Mouse (Mus musculus) kidney, adult 9 months (tissue): ENCODE measurements around the gene Hgfac.

Source experiments
- DNase-seq: peaks from one replicate; pipeline ENCODE4 v3.0.0; 2022

Gene Hgfac

GRCm38 (mm10) chr5:35041268-35041829 is at the start of gene Hgfac:
Gene Hgfac, plus strand, starts transcription at chr5:35041509.
- DNase-seq, result peak; percentile 97

- no peak for DNase-seq
These were observed 42.6 kb upstream of the Hgfac start for GRCm38 (mm10) chr5:34998754-34999153.

GRCm38 (mm10) chr5:34999281-34999680 is 42.0 kb upstream of the Hgfac start:
- no peak for DNase-seq

GRCm38 (mm10) chr5:35000323-35000722 is 41.0 kb upstream of the Hgfac start:
- DNase-seq, result no peak

DNA sequence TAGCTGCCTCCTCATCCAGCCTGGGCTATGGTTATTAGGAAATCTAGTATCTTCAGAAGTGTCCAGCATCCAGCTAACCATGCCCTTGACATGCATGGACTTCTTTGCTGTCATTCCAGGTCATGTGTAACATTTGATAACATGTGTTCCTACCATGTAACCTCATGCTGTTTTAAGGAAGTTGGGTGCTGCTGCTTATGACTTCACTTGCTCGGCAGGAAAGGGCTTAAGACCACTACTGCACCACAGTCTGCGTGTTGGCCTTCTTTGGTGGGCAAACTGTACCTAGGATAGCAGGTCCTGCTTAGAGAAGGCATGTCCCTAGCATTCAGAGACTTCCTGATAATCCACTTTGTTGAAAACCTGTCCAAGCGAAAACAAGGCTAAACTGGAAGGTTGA is 40.2 kb upstream of the Hgfac start:
- no peak for DNase-seq

- DNase-seq, result no peak
These were observed 37.6 kb upstream of the Hgfac start for GRCm38 (mm10) chr5:35003611-35004162.

DNA sequence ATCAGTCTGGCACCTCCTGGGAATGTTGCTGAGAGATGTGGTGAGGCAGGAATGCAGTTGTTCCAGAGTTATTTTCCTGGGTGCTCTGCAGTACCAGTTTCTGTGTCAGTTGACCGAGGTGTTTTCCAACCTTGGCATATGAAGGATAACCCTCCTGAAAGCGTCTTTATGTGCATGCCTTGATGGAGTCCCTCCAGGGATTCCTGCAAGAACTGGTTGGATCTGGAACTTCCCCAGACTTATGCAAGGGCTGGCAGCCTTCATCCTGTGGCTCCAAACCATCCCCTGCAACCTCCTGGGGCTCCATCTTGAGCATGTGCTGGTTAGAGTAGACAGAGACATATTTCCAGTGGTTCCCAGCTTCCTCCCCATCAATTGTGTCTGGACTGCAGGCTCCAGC is 36.5 kb upstream of the Hgfac start:
- DNase-seq, result no peak

- no peak for DNase-seq
These were observed 35.6 kb upstream of the Hgfac start for GRCm38 (mm10) chr5:35005659-35006058.

DNA sequence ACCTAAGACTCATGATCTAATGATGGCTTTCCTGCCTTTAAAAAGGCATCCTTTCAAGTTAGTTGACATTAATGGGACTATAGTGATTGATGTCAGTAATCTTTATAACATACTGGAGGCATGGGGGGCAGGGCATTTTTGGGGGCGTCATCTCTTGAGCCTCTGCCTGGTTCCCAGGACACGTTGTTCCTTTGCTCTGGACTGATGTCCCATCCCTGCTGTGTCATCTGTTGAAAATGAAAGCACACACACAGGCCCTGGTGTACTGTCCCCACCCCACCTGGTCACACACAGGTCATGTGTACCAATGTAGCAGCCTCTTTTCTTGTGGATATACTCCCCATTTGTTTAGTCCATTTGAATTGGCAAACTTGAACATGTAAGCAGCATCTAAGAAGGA is 34.7 kb upstream of the Hgfac start:
- no peak for DNase-seq

GRCm38 (mm10) chr5:35009163-35009562 is 32.1 kb upstream of the Hgfac start:
- no peak for DNase-seq

DNA sequence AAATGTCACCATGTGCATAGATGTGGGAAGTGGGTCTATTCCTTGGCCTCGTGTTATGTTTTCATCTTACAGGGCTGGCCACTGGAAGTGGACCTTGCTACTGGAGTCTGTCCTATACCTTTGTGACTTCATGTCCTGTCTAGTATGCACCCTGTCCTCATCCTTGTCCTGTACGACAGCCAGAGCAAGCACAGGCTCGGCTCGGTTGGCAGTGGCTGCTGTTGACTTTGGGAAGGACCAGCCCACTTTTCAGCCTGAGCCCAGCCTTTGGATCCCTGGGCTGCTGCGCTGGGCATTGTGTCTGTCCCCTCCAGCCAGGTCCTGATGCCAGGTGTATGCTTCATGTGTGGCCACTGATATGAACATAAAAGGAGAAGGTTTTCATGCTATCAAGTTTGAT is 30.7 kb upstream of the Hgfac start:
- DNase-seq, result no peak

DNA sequence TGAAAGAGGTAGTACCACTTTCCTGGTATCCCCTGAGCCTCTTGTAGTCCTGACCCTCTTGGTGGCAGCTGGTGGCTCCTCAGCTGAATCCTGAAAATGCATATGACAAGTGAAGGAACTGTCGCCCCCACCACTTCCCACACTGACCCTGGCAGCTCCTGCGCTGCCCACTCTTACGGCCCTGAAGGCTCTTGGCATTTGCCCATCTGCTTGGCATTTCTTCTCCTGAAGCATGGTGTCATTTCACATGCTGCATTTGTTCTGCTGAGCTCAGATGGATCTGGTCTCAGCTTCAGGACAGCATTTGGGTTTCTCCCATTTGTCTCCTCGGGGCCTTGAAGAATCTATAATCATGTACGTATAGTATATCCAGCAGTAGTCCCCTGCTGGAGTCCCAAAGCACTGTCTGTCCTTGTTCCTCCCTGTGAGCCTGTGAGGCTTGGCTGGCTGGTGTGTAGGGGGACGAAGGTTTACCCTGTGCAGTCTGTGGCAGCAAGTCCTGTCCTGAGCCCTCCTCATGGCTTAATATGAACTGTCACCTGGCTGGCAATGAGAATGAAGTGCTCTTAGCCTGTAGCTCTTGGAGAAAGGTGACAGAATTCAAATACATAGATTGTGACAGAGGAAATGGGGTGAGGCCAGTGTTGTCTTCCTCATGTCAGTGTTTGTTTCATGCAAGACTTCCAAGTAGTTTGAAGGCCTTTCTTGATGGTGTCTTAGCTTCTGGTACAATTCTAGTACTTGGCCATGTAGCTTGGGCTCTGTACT is 30.0 kb upstream of the Hgfac start:
- DNase-seq, result no peak

DNA sequence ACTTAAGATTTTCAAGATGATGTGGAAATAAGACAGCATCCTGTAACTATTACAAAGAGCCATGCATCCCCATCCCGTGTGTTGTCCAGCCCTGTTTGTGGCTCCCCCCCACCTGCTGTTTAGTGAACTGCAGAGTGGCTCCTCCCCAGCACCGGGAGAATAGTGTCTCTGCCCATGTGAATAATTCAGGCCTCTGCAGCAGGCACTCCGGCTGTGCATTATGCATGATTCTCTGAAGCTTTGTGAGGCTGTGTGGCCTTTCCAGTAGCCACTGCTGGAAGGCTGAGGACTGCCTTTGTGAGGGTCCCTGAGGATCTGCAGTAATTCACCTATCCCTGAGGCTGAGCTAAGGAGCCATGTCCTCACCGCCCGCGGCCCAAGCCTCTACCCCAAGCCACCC is 27.3 kb upstream of the Hgfac start:
- DNase-seq, result no peak

GRCm38 (mm10) chr5:35019673-35020300 is 21.5 kb upstream of the Hgfac start:
- no peak for DNase-seq

GRCm38 (mm10) chr5:35020410-35021241 is 20.7 kb upstream of the Hgfac start:
- no peak for DNase-seq

GRCm38 (mm10) chr5:35024975-35025374 is 16.3 kb upstream of the Hgfac start:
- peak; percentile 54 for DNase-seq

- no peak for DNase-seq
These were observed 12.0 kb upstream of the Hgfac start for GRCm38 (mm10) chr5:35029303-35029702.

- DNase-seq, result no peak
These were observed 11.6 kb upstream of the Hgfac start for GRCm38 (mm10) chr5:35029755-35030154.

- DNase-seq, result peak; percentile 31
These were observed 8.2 kb upstream of the Hgfac start for GRCm38 (mm10) chr5:35033068-35033467.

DNA sequence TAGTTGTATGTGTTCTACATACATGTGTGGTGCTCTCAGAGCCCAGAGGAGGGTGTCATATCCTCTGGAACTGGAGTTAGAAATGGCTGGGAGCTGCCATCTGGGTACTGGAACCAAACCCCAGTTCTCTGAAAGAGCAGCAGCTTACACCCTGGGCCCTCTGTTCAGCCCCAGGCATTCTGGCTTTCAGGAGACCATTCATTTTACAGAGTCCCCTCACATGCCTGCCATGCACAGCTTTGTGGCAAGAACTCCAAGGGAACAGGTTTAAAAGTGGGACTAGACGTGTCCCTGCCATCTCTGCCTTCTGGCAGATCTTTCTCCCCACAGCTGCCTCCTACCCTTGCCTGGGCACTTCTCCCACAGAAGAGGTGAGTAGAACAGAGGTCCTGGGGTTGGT is 7.7 kb upstream of the Hgfac start:
- no peak for DNase-seq

DNA sequence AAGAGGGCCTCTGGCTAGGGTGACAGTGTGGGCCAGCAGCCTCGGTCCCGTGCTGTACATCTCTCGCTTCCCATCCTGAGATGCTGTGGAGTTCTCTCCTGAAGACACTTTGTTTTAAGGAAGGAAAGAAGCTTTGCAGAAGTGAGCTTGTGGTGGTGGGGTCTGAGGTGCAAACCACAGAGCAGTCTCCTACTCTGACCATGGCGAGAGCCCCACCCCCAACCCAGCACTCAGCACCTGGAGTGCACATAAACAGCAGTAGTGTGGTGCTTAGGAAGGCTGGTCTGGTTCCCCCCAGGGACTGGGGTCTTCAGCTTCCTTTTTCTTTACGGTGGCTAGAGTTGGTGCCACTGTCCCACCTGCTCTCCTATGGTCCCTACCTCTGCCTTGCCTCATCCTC is 6.2 kb upstream of the Hgfac start:
- no peak for DNase-seq

DNA sequence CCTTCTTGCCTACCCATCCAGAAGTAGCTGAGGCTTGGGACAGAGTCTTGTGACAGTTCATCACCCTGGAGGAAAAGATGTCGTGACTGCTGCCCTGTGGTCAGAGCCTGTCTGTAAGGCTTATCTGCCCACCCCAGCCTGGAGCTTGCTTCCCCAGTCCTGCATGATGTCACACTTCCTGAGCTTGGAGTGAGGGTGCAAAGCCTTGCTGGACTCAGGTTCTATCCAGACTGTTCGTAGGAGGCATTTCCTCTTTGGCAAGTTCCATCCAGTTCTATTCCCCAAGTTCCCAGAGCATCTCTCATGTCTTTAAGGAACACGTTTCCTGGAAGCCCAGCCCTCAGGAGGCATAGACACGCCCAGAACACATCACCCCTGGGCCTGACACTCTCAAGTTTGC is 5.5 kb upstream of the Hgfac start:
- peak; percentile 29 for DNase-seq

DNA sequence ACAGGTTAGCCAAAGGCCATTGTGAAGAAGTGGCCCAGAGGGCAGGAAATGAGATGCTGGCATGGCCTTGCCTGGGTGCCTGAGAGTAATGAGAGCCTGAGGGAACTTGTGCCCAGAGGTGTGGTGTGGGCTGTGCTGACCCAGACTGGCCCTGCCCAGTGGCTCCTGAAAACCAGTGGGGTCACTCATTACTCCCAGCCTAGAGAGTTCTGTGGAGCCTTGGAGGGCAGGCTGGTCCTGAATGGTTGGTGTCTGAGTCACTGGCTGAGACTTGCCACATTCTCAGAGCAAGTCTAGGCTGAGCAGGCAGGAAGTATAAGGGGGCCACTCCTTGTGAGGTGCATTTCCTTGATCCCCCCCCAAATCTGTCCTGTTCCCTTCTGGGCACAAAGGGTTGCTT is 3.9 kb upstream of the Hgfac start:
- DNase-seq, result no peak
